Mouse (Mus musculus) hindbrain, postnatal 0 days (tissue): ENCODE results near the gene Phc3. TPM values are rescaled to one million over a fixed set of nuclear protein-coding genes. Genes with fewer than 3 reads are reported as not detected.

Source experiments
- ATAC-seq: fragments of 200-750 bp; cut with Nextera tagmentation; 2 replicates; pipeline ENCODE4 v1.8.0; 2017; ENCODE audit warnings: mild to moderate bottlenecking, moderate TSS enrichment, moderate library complexity
- DNase-seq: peaks from one replicate; pipeline ENCODE4 v3.0.0-alpha.2; 2015; ENCODE audit warnings: low spot score
- H3K27ac ChIP-seq: fragments of 300-500 bp; sonication (generic); 2 replicates; pipeline ENCODE4 v1.5.1; 2014; ENCODE audit warnings: mild to moderate bottlenecking
- H3K27me3 ChIP-seq: fragments of 300-500 bp; sonication (generic); 2 replicates; pipeline ENCODE4 v1.6.1; 2014; ENCODE audit warnings: low read length, mixed read lengths; ENCODE audit not compliant: insufficient read depth
- H3K36me3 ChIP-seq: fragments of 300-500 bp; sonication (generic); 2 replicates; pipeline ENCODE4 v1.6.1; 2014; ENCODE audit warnings: low read length, mixed read lengths; ENCODE audit not compliant: insufficient read depth
- H3K4me1 ChIP-seq: fragments of 300-500 bp; sonication (generic); 2 replicates; pipeline ENCODE4 v1.6.1; 2014; ENCODE audit warnings: antibody characterized with exemption, low read length, mixed read lengths; ENCODE audit not compliant: insufficient read depth
- H3K4me2 ChIP-seq: fragments of 300-500 bp; sonication (generic); 2 replicates; pipeline ENCODE4 v1.6.1; 2014; ENCODE audit warnings: low read depth, mild to moderate bottlenecking, low read length, moderate library complexity, mixed read lengths
- H3K4me3 ChIP-seq: fragments of 300-500 bp; sonication (generic); 2 replicates; pipeline ENCODE4 v1.5.1; 2014; ENCODE audit warnings: low read length
- H3K9ac ChIP-seq: fragments of 300-500 bp; sonication (generic); replicated peaks from 2 replicates; pipeline ENCODE4 v1.6.1; 2014; ENCODE audit warnings: mild to moderate bottlenecking, low read length, moderate library complexity, mixed read lengths
- H3K9me3 ChIP-seq: fragments of 300-500 bp; sonication (generic); 2 replicates; pipeline ENCODE4 v1.6.1; 2016; ENCODE audit warnings: low read length, mixed read lengths
- CTCF ChIP-seq: IDR thresholded peaks from 2 replicates; pipeline ENCODE4 v1.5.1; 2016; ENCODE audit warnings: antibody characterized with exemption, control low read depth, low read depth
- WGBS: fragments of 180-500 bp; shearing (Covaris S2); extraction: QIAGEN DNeasy Blood & Tissue Kit; methylation state at CpG from one replicate; pipeline ENCODE4 v1.1.7; 2014; 5-methylcytosine and 5-hydroxymethylcytosine counted together
- polyA plus RNA-seq: library from polyadenylated mRNA; unstranded; fragments of >200 nt; fragmentation: Nextera tagmentation; extraction: Ambion mirVana; gene quantifications from 2 replicates; pipeline ENCODE4 v1.2.1, GENCODE M21; 2015
- total RNA-seq: library from RNA; depleted of rRNA; stranded (reverse); fragments of >200 nt; gene quantifications from 2 replicates; pipeline ENCODE4 v1.2.3, GENCODE M21; 2014

The Phc3 gene
- total and polyA plus RNA-seq, 2 experiments from 2014 or later, result 7.4 to 27.4 TPM

- H3K4me3 ChIP-seq, result no peak overlapping the region
- no peak for TF ChIP-seq CTCF
- no peaks in the 10 kb centered on the region for H3K27me3 ChIP-seq
- H3K36me3 ChIP-seq, result peaks cover 61% of the 10 kb centered on the region
- no peak overlapping the region for H3K9ac ChIP-seq
- H3K4me1 ChIP-seq, result no peaks in the 10 kb centered on the region
- WGBS, result 68% methylated on average over 7 of the region's 7 CpGs
- no peak overlapping the region for H3K27ac ChIP-seq
- no peak overlapping the region for H3K4me2 ChIP-seq
- no peaks in the 10 kb centered on the region for H3K9me3 ChIP-seq
- ATAC-seq (no peak), DNase-seq (no peak)
These were observed 9.1 kb downstream of the Phc3 start for GRCm38 (mm10) chr3:30959868-30960831.

GRCm38 (mm10) chr3:30958709-30959108 lies 10.5 kb downstream of the Phc3 start:
- no peak for TF ChIP-seq CTCF
- Histone ChIP-seq H3K9me3 (no peaks in the 10 kb centered on the region), H3K27ac (no peak overlapping the region), H3K4me1 (no peaks in the 10 kb centered on the region), H3K9ac (no peak overlapping the region), H3K4me2 (no peak overlapping the region), H3K36me3 (peaks cover 60% of the 10 kb centered on the region; the same call in 1 of the 2 replicates), H3K4me3 (no peak overlapping the region), H3K27me3 (no peaks in the 10 kb centered on the region)
- DNase-seq, result no peak
- 89% methylated on average over 2 of the region's 2 CpGs for WGBS
- ATAC-seq, result no peak

GRCm38 (mm10) chr3:30956327-30956726 lies 12.9 kb downstream of the Phc3 start:
- peaks cover 53% of the 10 kb centered on the region; the same call in 1 of the 2 replicates for H3K36me3 ChIP-seq

GRCm38 (mm10) chr3:30952273-30953070 lies 16.7 kb downstream of the Phc3 start:
- DNase-seq (no peak), ATAC-seq (no peak)
- no peaks in the 10 kb centered on the region for H3K4me1 ChIP-seq
- H3K4me3 ChIP-seq, result no peak overlapping the region
- WGBS, result 84% methylated on average over 12 of the region's 12 CpGs
- TF ChIP-seq CTCF, result no peak
- H3K9me3 ChIP-seq, result no peaks in the 10 kb centered on the region
- H3K36me3 ChIP-seq, result peaks cover 44% of the 10 kb centered on the region; the same call in 1 of the 2 replicates
- H3K9ac ChIP-seq, result no peak overlapping the region
- H3K27me3 ChIP-seq, result no peaks in the 10 kb centered on the region
- no peak overlapping the region for H3K27ac ChIP-seq
- H3K4me2 ChIP-seq, result no peak overlapping the region

More at GRCm38 (mm10) chr3:30956327-30956726, 12.9 kb downstream of the Phc3 start:
- no peak for DNase-seq
- ATAC-seq, result no peak
- no peak overlapping the region for H3K4me2 ChIP-seq
- H3K27ac ChIP-seq, result no peak overlapping the region
- H3K27me3 ChIP-seq, result no peaks in the 10 kb centered on the region
- no peaks in the 10 kb centered on the region for H3K9me3 ChIP-seq
- H3K4me1 ChIP-seq, result no peaks in the 10 kb centered on the region
- 95% methylated on average over 6 of the region's 6 CpGs for WGBS
- H3K9ac ChIP-seq, result no peak overlapping the region
- no peak overlapping the region for H3K4me3 ChIP-seq
- TF ChIP-seq CTCF, result no peak

- H3K27ac ChIP-seq, result no peak overlapping the region
- H3K4me2 ChIP-seq, result no peak overlapping the region
- DNase-seq, result no peak
- H3K9ac ChIP-seq, result no peak overlapping the region
- H3K36me3 ChIP-seq, result peaks cover 42% of the 10 kb centered on the region; the same call in 1 of the 2 replicates
- no peak for ATAC-seq
- H3K4me1 ChIP-seq, result no peaks in the 10 kb centered on the region
- WGBS, result 81% methylated on average over 3 of the region's 3 CpGs
- H3K27me3 ChIP-seq, result no peaks in the 10 kb centered on the region
- no peak overlapping the region for H3K4me3 ChIP-seq
- no peaks in the 10 kb centered on the region for H3K9me3 ChIP-seq
- no peak for TF ChIP-seq CTCF
These were observed 17.6 kb downstream of the Phc3 start for GRCm38 (mm10) chr3:30951652-30952051.

GRCm38 (mm10) chr3:30934384-30934783 lies 34.8 kb downstream of the Phc3 start:
- no peak for DNase-seq
- Histone ChIP-seq H3K4me3 (no peak overlapping the region), H3K4me2 (no peak overlapping the region), H3K36me3 (peaks cover 17% of the 10 kb centered on the region), H3K27me3 (no peaks in the 10 kb centered on the region), H3K4me1 (no peaks in the 10 kb centered on the region), H3K27ac (no peak overlapping the region), H3K9ac (no peak overlapping the region), H3K9me3 (no peaks in the 10 kb centered on the region)
- ATAC-seq, result no peak
- TF ChIP-seq CTCF, result no peak
